Mouse (Mus musculus) midbrain, embryonic 15.5 days (tissue): ENCODE data around the gene Fras1. TPM values are rescaled to one million over a fixed set of nuclear protein-coding genes. Genes with fewer than 3 reads are reported as not detected.
A peak's percentile ranks its signal among the peaks of the same experiment; 100 is the strongest.

Source experiments
- ATAC-seq: fragments of 200-750 bp; cut with Nextera tagmentation; replicated peaks from 2 replicates; pipeline ENCODE4 v1.8.0; 2017; ENCODE audit warnings: moderate TSS enrichment
- H3K27ac ChIP-seq: fragments of 300-500 bp; sonication (generic); 2 replicates; pipeline ENCODE4 v1.5.1; 2015; ENCODE audit warnings: mild to moderate bottlenecking, inconsistent platforms
- H3K27me3 ChIP-seq: fragments of 300-500 bp; sonication (generic); replicated peaks from 2 replicates; pipeline ENCODE4 v1.6.1; 2015; ENCODE audit warnings: inconsistent platforms
- H3K36me3 ChIP-seq: fragments of 300-500 bp; sonication (generic); replicated peaks from 2 replicates; pipeline ENCODE4 v1.6.1; 2015; ENCODE audit warnings: inconsistent platforms
- H3K4me1 ChIP-seq: fragments of 300-500 bp; sonication (generic); 2 replicates; pipeline ENCODE4 v1.6.1; 2015; ENCODE audit warnings: inconsistent platforms
- H3K4me2 ChIP-seq: fragments of 300-500 bp; sonication (generic); 2 replicates; pipeline ENCODE4 v1.6.1; 2015; ENCODE audit warnings: inconsistent platforms, mild to moderate bottlenecking, moderate library complexity
- H3K4me3 ChIP-seq: fragments of 300-500 bp; sonication (generic); 2 replicates; pipeline ENCODE4 v1.5.1; 2015; ENCODE audit warnings: mild to moderate bottlenecking, inconsistent platforms
- H3K9ac ChIP-seq: fragments of 300-500 bp; sonication (generic); 2 replicates; pipeline ENCODE4 v1.6.1; 2015; ENCODE audit warnings: mild to moderate bottlenecking, inconsistent platforms
- H3K9me3 ChIP-seq: fragments of 300-500 bp; sonication (generic); 2 replicates; pipeline ENCODE4 v1.6.1; 2016; ENCODE audit warnings: inconsistent platforms
- WGBS: fragments of 180-500 bp; shearing (Covaris S2); methylation state at CpG from one replicate; pipeline ENCODE4 v1.1.7; 2015; ENCODE audit warnings: mixed read lengths; 5-methylcytosine and 5-hydroxymethylcytosine counted together
- polyA plus RNA-seq: library from polyadenylated mRNA; unstranded; fragments of >200 nt; fragmentation: Nextera tagmentation; extraction: Ambion mirVana; gene quantifications from 2 replicates; pipeline ENCODE4 v1.2.1, GENCODE M21; 2015

The Fras1 gene
- polyA plus RNA-seq, 1 experiment from 2014 or later, result 6.4 TPM

DNA sequence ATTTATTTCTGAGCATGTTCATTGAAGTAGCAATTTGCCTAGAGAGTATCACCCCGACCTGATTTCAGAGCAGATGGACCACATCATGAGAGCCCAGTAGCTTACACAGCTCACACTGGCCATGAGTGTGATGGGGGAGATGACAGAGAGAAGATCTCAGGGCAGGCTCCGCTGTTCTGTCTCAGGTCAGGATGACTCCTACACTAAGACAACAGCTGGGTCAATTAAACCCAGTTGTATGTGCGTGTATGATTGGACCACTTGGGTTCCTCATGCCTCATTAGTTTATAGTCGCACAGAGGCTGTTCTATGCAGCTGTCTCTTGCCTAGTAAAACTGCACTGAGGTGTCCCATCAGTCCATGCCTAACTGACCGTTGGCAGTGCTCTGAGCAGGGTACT is 345.5 kb downstream of the Fras1 start:
- 93% methylated on average over 5 of the region's 5 CpGs for WGBS
- H3K9ac ChIP-seq, result no peak overlapping the region
- no peak overlapping the region for H3K4me3 ChIP-seq
- H3K4me2 ChIP-seq, result no peak overlapping the region
- H3K4me1 ChIP-seq, result peaks cover 19% of the 10 kb centered on the region
- no peak overlapping the region for H3K27ac ChIP-seq
- no peaks in the 10 kb centered on the region for H3K27me3 ChIP-seq
- H3K36me3 ChIP-seq, result no peaks in the 10 kb centered on the region
- no peak for ATAC-seq
- H3K9me3 ChIP-seq, result no peaks in the 10 kb centered on the region

DNA sequence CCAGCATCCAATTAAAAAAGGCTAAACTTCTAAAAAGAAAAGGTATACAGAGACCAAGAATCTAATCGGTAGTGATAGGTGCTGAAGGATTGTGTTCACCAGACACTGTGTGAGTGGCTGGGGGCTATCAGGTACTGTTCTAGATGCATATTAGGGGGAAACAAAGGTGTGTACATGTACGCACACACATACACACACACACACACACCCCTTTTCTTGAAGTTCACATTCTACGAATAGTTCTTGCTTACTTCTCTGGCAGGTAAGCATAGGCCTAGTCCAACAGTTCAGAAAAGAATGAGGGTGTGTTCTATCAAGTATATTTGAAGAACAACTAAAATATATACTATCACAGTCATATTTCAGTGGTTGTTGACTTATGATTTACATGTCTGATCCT is 348.9 kb downstream of the Fras1 start:
- no peak overlapping the region for H3K9ac ChIP-seq
- H3K27me3 ChIP-seq, result no peaks in the 10 kb centered on the region
- WGBS, result 65% methylated on average over 3 of the region's 3 CpGs
- peak; percentile 20; the same call in 1 of the 2 replicates for ATAC-seq
- H3K36me3 ChIP-seq, result no peaks in the 10 kb centered on the region
- H3K4me1 ChIP-seq, result no peaks in the 10 kb centered on the region
- H3K9me3 ChIP-seq, result no peaks in the 10 kb centered on the region
- no peak overlapping the region for H3K4me2 ChIP-seq
- H3K4me3 ChIP-seq, result no peak overlapping the region
- no peak overlapping the region for H3K27ac ChIP-seq

DNA sequence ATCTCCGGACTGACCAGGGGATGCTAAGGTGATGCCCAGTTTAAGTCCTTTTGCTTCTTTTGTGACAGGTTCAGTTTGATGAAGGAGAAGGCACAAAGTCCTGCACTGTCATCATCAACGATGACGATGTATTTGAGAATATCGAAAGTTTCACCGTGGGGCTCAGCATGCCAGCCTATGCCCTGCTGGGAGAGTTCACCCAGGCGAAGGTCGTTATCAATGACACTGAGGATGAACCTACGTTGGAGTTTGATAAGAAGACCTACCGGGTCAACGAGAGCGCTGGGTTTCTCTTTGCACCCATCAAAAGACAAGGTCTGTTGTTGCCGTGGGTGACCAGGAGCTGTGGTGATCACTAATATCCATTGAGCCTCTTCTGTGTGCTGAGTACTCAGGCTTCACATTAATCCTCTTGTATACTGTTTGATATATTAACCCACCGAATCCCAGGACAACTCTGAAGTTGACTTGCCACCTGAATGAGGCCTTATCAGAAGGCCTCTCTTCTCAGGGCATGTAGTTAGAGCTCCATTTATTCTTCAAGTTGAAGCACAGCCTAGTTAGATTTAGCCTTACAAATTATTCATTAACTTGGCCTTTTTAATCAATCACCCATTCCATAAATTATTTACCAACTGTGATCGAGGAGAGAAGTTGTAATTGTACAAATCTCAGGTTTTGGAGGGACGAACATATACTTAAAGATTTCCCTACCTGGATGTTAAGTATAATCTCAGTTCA is 365.6 kb downstream of the Fras1 start:
- no peaks in the 10 kb centered on the region for H3K36me3 ChIP-seq
- no peaks in the 10 kb centered on the region for H3K27me3 ChIP-seq
- ATAC-seq, result no peak
- 85% methylated on average over 15 of the region's 15 CpGs for WGBS
- H3K9ac ChIP-seq, result no peak overlapping the region
- H3K4me3 ChIP-seq, result no peak overlapping the region
- H3K9me3 ChIP-seq, result no peaks in the 10 kb centered on the region
- no peak overlapping the region for H3K27ac ChIP-seq
- H3K4me2 ChIP-seq, result no peak overlapping the region
- no peaks in the 10 kb centered on the region for H3K4me1 ChIP-seq

DNA sequence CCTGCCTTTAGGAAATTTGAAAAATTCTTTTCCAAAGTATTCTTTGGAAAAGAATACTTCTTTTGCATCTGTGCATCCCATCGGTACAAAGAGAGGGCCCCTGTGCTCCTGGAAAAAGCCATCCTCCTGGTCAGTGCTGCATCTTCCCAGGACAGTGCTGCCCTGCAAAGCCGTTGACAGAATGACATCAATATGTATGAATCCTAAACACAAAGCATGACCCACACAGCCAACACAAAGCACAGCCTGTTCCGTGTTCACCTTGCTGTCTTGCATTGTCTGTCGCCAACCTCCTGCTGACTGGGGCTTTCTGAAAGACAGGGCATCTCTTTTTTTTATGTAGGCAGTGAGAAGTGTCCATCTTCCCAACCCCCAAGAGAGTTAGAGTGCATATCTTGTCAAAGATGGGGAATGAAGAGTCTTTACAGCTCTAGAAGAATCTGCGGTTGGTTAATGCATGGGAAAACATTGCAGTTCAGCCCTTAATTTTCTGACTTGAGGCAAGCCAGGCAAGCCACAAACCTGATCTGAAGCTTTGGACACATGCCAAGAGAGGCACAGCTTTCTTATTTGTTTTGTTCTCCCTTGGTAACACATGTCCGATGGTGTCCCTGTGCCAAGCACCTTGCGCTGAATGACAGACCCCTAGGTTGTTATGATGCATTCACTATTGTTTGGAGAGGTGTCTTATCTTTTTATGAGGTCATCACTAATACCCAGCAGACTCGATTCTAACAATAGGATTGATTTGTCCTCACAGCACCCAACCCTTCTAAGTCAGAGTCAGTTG is 373.6 kb downstream of the Fras1 start:
- H3K4me2 ChIP-seq, result no peak overlapping the region
- peak; percentile 52; the same call in 1 of the 2 replicates for ATAC-seq
- 43% methylated on average over 8 of the region's 8 CpGs for WGBS

GRCm38 (mm10) chr5:96757615-96758014 is 383.9 kb downstream of the Fras1 start:
- Histone ChIP-seq H3K9ac (no peak overlapping the region), H3K27me3 (no peaks in the 10 kb centered on the region), H3K27ac (no peak overlapping the region), H3K9me3 (no peaks in the 10 kb centered on the region), H3K4me2 (no peak overlapping the region), H3K4me3 (no peak overlapping the region), H3K4me1 (no peaks in the 10 kb centered on the region), H3K36me3 (no peaks in the 10 kb centered on the region)
- no peak for ATAC-seq
- WGBS, result 89% methylated on average over 7 of the region's 7 CpGs

More for the DNA sequence above, 373.6 kb downstream of the Fras1 start:
- H3K27me3 ChIP-seq, result no peaks in the 10 kb centered on the region
- H3K36me3 ChIP-seq, result no peaks in the 10 kb centered on the region
- H3K9me3 ChIP-seq, result no peaks in the 10 kb centered on the region
- 0 out of 2 replicates have a peak, but pooled peaks cover 3% of the 10 kb centered on the region for H3K4me1 ChIP-seq
- H3K27ac ChIP-seq, result no peak overlapping the region
- H3K4me3 ChIP-seq, result no peak overlapping the region
- H3K9ac ChIP-seq, result no peak overlapping the region

DNA sequence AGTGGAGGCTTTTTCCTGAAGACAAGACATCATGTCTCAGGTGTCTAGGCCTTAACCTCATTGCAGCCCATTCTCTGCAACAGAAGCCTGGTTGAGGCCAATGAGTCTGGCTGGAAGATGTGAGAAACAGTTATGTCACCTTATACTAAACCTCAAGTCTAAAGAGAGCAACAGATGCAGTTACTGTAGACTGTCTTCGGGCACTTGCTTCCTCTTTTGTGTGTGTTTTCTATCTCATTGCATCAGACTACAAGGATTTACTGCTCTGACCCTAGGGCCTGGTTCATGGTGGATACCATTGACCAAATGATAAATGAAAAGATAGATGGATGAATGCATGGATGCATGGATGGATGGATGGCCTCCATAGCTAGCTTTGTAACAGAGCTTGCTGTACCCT is 388.3 kb downstream of the Fras1 start:
- Histone ChIP-seq H3K27ac (no peak overlapping the region), H3K9ac (no peak overlapping the region), H3K4me1 (0 out of 2 replicates have a peak, but pooled peaks cover 4% of the 10 kb centered on the region), H3K4me2 (no peak overlapping the region), H3K4me3 (no peak overlapping the region), H3K27me3 (no peaks in the 10 kb centered on the region), H3K9me3 (no peaks in the 10 kb centered on the region), H3K36me3 (no peaks in the 10 kb centered on the region)
- 86% methylated on average over 1 of the region's 1 CpGs for WGBS
- ATAC-seq, result no peak

DNA sequence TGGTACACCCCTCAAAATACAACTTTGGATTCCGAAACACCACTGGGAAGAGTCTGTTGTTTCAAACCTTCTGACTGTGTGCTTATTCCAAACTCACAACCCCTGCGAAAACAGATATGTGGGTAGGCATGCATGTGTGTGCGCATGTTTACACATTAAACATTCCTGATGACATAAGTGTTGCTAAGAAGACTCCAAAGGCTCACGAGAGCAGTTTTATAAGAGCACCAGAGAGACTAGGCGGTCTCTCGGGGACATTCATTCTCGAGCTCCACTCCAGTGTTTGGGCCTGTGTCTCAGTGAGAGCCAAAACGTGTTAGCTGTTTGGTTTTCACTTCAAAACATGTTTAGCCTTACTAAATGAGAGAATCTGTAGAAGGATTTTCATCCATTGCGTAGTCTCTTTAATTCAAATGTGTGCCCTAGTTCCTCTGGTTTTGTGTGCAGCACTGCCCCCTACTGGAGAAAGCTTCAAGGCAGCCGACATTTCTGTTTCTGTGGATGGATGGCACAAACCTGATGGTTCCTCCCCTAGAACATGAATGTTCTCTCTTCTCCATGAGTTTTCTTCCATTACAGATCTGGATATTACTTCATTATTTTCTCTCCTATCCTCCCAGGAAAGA is 395.2 kb downstream of the Fras1 start:
- Histone ChIP-seq H3K4me1 (0 out of 2 replicates have a peak, but pooled peaks cover 3% of the 10 kb centered on the region), H3K9ac (no peak overlapping the region), H3K9me3 (no peaks in the 10 kb centered on the region), H3K27ac (no peak overlapping the region), H3K36me3 (no peaks in the 10 kb centered on the region), H3K4me2 (no peak overlapping the region), H3K27me3 (no peaks in the 10 kb centered on the region), H3K4me3 (no peak overlapping the region)
- ATAC-seq, result peak; percentile 56; the same call in 1 of the 2 replicates
- WGBS, result 60% methylated on average over 10 of the region's 10 CpGs

DNA sequence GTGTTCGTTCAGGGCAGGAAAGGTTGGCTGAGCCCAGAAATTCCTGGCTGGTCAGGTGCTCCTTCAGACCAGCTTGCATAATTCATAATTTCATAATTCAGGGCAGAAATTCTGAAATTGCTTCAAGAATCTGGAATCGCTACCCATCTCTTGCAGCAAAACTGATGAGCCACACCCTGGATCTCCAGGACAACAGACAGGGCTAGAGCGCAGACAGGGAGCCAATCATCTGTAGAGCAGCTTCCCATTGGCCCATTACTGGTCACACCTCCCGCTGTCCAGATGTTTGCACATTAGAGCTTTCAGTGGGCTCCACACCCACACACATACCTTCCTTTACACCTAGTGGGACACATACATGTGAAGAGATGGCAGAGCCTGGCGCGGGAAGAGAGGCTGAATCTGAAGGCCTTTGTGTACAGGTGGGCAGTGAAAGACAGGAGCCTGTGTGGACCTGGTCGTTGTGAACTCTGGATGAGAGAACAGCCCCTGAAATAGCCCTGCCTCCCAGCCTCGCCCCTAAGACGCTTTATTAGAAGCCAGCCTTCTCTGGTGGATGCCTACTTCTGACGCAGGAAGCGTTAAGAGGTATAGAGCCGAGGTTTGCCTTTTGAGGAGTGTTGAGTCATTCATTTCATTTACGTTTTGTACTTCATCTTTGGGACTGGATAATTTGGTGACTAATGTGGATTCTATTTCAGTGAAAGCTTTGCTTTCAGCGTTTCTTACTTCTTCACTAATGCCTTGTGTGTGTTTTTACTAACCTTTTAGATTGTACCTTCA is 409.9 kb downstream of the Fras1 start:
- no peak overlapping the region; the same call in 1 of the 2 replicates for H3K27ac ChIP-seq
- H3K27me3 ChIP-seq, result no peaks in the 10 kb centered on the region
- H3K4me1 ChIP-seq, result peaks cover 4% of the 10 kb centered on the region; the same call in 1 of the 2 replicates
- no peak overlapping the region for H3K9ac ChIP-seq
- ATAC-seq, result peak; percentile 56; the same call in 1 of the 2 replicates
- WGBS, result 83% methylated on average over 14 of the region's 14 CpGs
- no peak overlapping the region for H3K4me2 ChIP-seq
- H3K9me3 ChIP-seq, result no peaks in the 10 kb centered on the region
- no peak overlapping the region for H3K4me3 ChIP-seq
- H3K36me3 ChIP-seq, result no peaks in the 10 kb centered on the region

DNA sequence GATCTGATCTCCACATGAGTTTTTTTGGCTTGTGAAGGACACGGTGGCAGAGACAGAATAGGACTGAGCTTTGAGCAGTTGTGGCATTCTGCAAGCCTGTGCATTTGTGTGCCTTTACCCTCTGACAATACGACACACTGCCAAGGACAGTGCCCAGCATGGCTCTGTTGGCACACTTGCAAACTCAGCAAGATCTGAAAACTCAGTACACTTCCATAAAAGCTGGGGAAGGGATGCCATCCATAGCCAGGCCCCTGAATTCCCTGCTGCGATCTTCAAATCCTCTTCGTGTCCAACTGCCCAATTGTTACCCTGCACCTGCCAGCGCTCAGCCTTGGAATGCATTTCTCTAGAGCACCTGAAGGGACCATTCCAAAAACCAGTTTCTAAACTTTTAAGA is 411.3 kb downstream of the Fras1 start:
- no peak overlapping the region for H3K4me2 ChIP-seq
- H3K27ac ChIP-seq, result no peak overlapping the region
- no peak for ATAC-seq
- H3K9me3 ChIP-seq, result no peaks in the 10 kb centered on the region
- H3K4me3 ChIP-seq, result no peak overlapping the region
- WGBS, result 84% methylated on average over 5 of the region's 5 CpGs
- no peaks in the 10 kb centered on the region for H3K36me3 ChIP-seq
- no peaks in the 10 kb centered on the region for H3K27me3 ChIP-seq
- H3K9ac ChIP-seq, result no peak overlapping the region
- peaks cover 4% of the 10 kb centered on the region; the same call in 1 of the 2 replicates for H3K4me1 ChIP-seq

- Histone ChIP-seq H3K4me2 (no peak overlapping the region), H3K9me3 (no peaks in the 10 kb centered on the region)
- 74% methylated on average over 9 of the region's 9 CpGs for WGBS
Measured at GRCm38 (mm10) chr5:96792422-96792821, 418.7 kb downstream of the Fras1 start.

DNA sequence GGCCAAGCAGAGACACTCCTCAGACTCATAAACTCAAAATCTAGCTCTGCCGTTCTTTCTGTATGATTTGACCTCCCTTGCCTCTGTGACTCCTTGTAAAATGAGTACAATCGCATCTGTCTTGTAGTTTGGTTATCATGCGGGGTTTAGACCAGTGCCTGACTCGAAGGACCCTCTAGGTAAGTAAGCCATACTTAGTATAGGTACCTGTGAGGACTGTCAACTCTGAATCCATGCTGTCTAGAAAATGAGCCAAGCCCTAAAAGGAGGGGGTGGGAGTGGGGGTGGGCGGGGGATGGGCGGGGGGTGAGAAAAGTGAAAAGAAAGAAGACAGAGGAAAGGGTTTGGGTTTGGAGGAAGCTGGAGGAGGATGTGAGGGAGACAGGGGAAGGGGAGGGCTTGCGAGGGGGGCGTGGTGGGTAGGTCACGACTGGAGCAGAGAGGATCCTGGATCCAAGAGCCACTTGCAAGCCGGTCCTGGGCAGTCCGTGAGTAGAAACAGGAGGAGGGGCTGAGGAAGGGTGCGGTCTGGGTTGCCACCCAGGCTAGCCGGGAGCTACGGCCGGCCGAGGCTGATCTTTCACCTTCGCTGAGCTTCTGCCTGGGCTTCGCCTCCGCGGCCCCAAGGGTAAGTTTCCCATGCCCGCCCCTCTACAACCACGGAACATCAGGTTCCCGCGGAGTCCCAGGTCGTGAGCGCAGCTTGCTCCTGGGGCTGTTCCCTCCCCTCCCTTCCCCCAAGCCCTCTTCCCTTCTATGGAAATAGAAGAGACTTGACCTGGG is 419.4 kb downstream of the Fras1 start, which contains the start of gene Anxa3:
Anxa3 (plus strand) TSS at position 404 of the 783 bp plus-strand sequence.
- peaks cover 5% of the 10 kb centered on the region for H3K4me1 ChIP-seq
- 10% methylated on average over 26 of the region's 26 CpGs for WGBS
- H3K27ac ChIP-seq, result no peak within 1 kb of the TSS
- H3K4me2 ChIP-seq, result peak within 1 kb of the TSS; percentile 67
- peak; percentile 56 for ATAC-seq
- no peaks in the 10 kb centered on the region for H3K36me3 ChIP-seq
- 0 out of 2 replicates have a peak, but pooled peaks cover 5% of the 10 kb centered on the region for H3K27me3 ChIP-seq
- no peaks in the 10 kb centered on the region for H3K9me3 ChIP-seq
- H3K9ac ChIP-seq, result no peak within 1 kb of the TSS; the same call in 1 of the 2 replicates
- peak within 1 kb of the TSS; percentile 38 for H3K4me3 ChIP-seq

More at GRCm38 (mm10) chr5:96792422-96792821, 418.7 kb downstream of the Fras1 start:
- Histone ChIP-seq H3K27ac (no peak overlapping the region), H3K27me3 (0 out of 2 replicates have a peak, but pooled peaks cover 5% of the 10 kb centered on the region), H3K36me3 (no peaks in the 10 kb centered on the region), H3K4me3 (no peak overlapping the region), H3K9ac (no peak overlapping the region), H3K4me1 (peaks cover 5% of the 10 kb centered on the region)
- ATAC-seq, result no peak
